Mouse (Mus musculus): ENCODE results near the gene Ift172. TPM values are rescaled to one million over a fixed set of nuclear protein-coding genes. Genes with fewer than 3 reads are reported as not detected.
"Not testable (repeated sequence)": the region's sequence is repeated elsewhere in the genome, so short reads cannot be mapped to it uniquely, and the experiment has no call there.

The Ift172 gene
- polyA plus RNA-seq, 1 experiment from 2014 or later: 36.6 TPM

DNA sequence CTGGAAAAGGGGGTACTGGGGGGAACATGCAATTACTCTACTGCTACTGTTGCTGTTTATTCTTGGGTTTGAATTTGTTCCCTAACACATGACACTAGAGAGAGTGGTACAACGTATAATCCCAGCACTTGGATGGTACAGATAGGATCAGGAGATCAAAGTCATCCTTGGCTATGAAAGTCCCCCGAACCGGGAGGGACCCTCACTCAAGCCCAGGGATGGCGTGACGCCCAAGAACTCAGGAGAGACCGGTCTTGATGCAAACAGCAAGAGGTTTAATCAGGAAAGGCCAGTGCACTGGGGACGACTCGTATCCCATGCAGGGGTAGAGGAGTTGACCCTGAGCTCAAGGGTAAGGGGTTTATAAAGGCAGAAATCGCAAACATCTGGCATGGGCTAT is 68.2 kb downstream of the Ift172 start:
- ATAC-seq (replicated peaks): no peak
- Histone ChIP-seq H3K27me3 (replicated peaks) (no peaks in the 10 kb centered on the region), H3K4me1 (peaks cover 22% of the 10 kb centered on the region), H3K9ac (no peak overlapping the region), H3K36me3 (replicated peaks) (no peaks in the 10 kb centered on the region), H3K4me3 (no peak overlapping the region), H3K4me2 (no peak overlapping the region), H3K27ac (no peak overlapping the region), H3K9me3 (no peaks in the 10 kb centered on the region)
- 95% methylated on average over 9 of the region's 9 CpGs for WGBS

- ATAC-seq (replicated peaks): peak; percentile 43
- H3K4me3 ChIP-seq: peak overlapping the region; percentile 92
- H3K27ac ChIP-seq: peak overlapping the region; percentile 96
- no peaks in the 10 kb centered on the region for H3K9me3 ChIP-seq
- peaks cover 25% of the 10 kb centered on the region for H3K4me1 ChIP-seq
- peak overlapping the region; percentile 87 for H3K9ac ChIP-seq
- WGBS: 10% methylated on average over 11 of the region's 11 CpGs
- no peaks in the 10 kb centered on the region for H3K27me3 ChIP-seq (replicated peaks)
- H3K36me3 ChIP-seq (replicated peaks): no peaks in the 10 kb centered on the region
- peak overlapping the region; percentile 64 for H3K4me2 ChIP-seq
These were observed 69.5 kb downstream of the Ift172 start for GRCm38 (mm10) chr5:31221304-31221945.

GRCm38 (mm10) chr5:31220448-31221303 is 70.2 kb downstream of the Ift172 start, which contains the start of gene Ppm1g:
TSS of gene Ppm1g (minus strand) at chr5:31220687.
- peak within 1 kb of the TSS; percentile 92 for H3K4me3 ChIP-seq
- H3K27ac ChIP-seq: peak within 1 kb of the TSS; percentile 96
- H3K27me3 ChIP-seq (replicated peaks): no peaks in the 10 kb centered on the region
- peak within 1 kb of the TSS; percentile 87 for H3K9ac ChIP-seq
- peak; percentile 93 for ATAC-seq (replicated peaks)
- H3K36me3 ChIP-seq (replicated peaks): no peaks in the 10 kb centered on the region
- H3K4me1 ChIP-seq: peaks cover 25% of the 10 kb centered on the region
- no peaks in the 10 kb centered on the region for H3K9me3 ChIP-seq
- under 1% methylated on average over 69 of the region's 70 CpGs for WGBS
- peak within 1 kb of the TSS; percentile 64 for H3K4me2 ChIP-seq

DNA sequence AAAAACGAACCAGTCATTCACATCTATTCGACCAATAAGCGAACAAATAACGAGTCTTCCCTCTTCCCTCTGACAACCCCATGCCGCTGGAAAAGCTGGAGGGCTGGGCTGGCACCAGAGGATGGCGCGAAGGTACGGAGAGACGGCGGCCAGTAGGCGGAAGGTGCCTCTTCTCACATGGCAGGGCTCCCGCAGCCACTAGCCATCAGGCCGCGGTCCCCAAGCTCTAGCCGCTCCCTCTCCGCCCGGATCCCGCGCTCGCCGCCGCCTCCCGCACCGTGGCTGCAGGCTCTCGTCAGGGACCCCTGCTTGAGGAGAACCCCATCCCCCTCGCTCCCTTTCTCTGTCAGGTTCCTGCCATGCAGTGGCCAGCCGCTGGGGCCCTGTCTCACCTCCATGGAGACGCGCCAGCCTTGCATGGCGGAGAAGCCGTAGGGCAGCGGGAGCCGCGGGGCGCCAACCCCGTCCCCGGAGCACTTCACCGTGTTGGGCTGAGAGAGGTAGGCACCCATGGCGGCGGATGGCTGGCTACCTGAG is 70.9 kb downstream of the Ift172 start:
- peak; percentile 77 for ATAC-seq (replicated peaks)
- Histone ChIP-seq H3K27ac (peak overlapping the region; percentile 96), H3K36me3 (replicated peaks) (no peaks in the 10 kb centered on the region), H3K27me3 (replicated peaks) (no peaks in the 10 kb centered on the region), H3K9me3 (no peaks in the 10 kb centered on the region), H3K4me1 (peaks cover 25% of the 10 kb centered on the region), H3K4me3 (peak overlapping the region; percentile 92), H3K9ac (peak overlapping the region; percentile 87), H3K4me2 (peak overlapping the region; percentile 64)
- under 1% methylated on average over 40 of the region's 40 CpGs for WGBS

DNA sequence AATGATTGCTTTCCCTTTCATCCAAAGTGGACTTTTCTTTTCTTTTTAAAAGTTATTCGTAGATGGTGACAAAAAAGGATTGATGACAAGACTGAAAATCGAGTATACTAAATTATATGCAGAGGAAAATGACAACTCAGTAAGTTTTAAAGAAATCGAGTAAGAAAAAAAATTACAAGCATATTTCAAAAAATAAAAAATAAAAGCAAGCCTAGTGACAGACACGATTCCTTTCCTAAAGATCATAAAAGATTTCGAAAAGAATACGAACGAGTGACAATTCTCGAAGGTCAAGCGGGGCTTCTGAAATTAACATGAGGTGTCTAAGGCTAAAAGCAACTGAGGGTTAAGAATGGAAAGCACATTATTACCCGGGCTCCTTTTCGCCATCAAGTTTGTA is 71.4 kb downstream of the Ift172 start:
- WGBS: 2% methylated on average over 11 of the region's 11 CpGs
- Histone ChIP-seq H3K36me3 (replicated peaks) (no peaks in the 10 kb centered on the region), H3K4me1 (peaks cover 25% of the 10 kb centered on the region), H3K4me2 (peak overlapping the region; percentile 64), H3K27me3 (replicated peaks) (no peaks in the 10 kb centered on the region), H3K9ac (peak overlapping the region; percentile 87), H3K9me3 (no peaks in the 10 kb centered on the region), H3K27ac (peak overlapping the region; percentile 96), H3K4me3 (peak overlapping the region; percentile 92)
- no peak for ATAC-seq (replicated peaks)

DNA sequence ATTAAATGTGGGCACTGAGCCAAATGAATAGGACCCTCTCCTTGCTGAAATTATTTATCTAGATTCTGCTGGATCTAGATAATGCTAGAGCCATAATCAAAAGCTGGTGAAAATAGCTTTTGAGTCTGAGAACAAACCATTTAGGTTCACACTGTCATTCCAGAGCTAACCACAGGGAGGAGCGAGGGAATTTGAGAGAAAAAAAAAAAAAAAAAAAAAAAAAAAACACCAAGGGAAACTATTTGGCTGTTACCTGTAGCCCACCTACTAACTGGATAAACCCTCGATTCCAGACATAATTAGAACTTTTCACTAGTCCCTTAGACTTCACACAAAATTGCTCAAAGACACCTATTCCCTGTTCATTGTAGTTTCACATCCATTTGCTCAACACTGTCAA is 71.8 kb downstream of the Ift172 start:
- no peak for ATAC-seq (replicated peaks)
- H3K4me3 ChIP-seq: peak overlapping the region; percentile 92
- no peaks in the 10 kb centered on the region for H3K27me3 ChIP-seq (replicated peaks)
- H3K4me1 ChIP-seq: peaks cover 25% of the 10 kb centered on the region
- peak overlapping the region; percentile 15; the same call in 1 of the 2 replicates for H3K9ac ChIP-seq
- H3K27ac ChIP-seq: no peak overlapping the region
- 3% methylated on average over 2 of the region's 2 CpGs for WGBS
- H3K36me3 ChIP-seq (replicated peaks): no peaks in the 10 kb centered on the region
- H3K4me2 ChIP-seq: peak overlapping the region; percentile 64
- no peaks in the 10 kb centered on the region for H3K9me3 ChIP-seq

GRCm38 (mm10) chr5:31218294-31218693 is 72.6 kb downstream of the Ift172 start:
- Histone ChIP-seq H3K27me3 (replicated peaks) (no peaks in the 10 kb centered on the region), H3K36me3 (replicated peaks) (no peaks in the 10 kb centered on the region), H3K9ac (no peak overlapping the region), H3K4me2 (peak overlapping the region; percentile 64; the same call in 1 of the 2 replicates), H3K4me3 (no peak overlapping the region), H3K9me3 (no peaks in the 10 kb centered on the region), H3K27ac (no peak overlapping the region), H3K4me1 (peaks cover 25% of the 10 kb centered on the region)
- WGBS: 76% methylated on average over 7 of the region's 7 CpGs
- no peak for ATAC-seq (replicated peaks)

- not testable (repeated sequence) for H3K9ac ChIP-seq; H3K27me3 ChIP-seq (replicated peaks); H3K36me3 ChIP-seq (replicated peaks); H3K27ac ChIP-seq; H3K9me3 ChIP-seq; ATAC-seq (replicated peaks); H3K4me2 ChIP-seq; H3K4me3 ChIP-seq
- WGBS: 88% methylated on average over 6 of the region's 6 CpGs
- peaks cover 18% of the 10 kb centered on the region for H3K4me1 ChIP-seq
These were observed 74.4 kb downstream of the Ift172 start for GRCm38 (mm10) chr5:31216554-31216953.

DNA sequence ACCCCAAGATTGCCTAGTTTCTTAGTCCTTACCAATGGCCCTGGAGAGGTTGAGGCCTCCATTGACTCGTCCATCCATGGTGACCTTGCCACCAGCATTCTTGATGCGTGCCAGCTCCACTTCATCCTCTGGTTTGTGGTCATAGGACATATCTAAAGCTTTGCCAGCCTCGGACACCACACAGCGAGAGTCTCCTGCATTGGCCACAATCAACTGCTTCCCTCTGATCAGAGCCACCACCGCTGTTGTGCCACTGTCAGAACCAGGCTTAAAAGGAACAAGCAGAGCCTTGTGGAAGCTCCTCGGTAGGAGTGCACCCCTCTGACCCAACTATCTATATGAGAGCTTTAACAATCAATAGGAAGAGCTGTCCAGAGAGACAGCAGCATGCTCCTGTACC is 86.5 kb downstream of the Ift172 start:
- H3K9me3 ChIP-seq: peaks cover 4% of the 10 kb centered on the region
- peaks cover 50% of the 10 kb centered on the region for H3K36me3 ChIP-seq (replicated peaks)
- no peak for ATAC-seq (replicated peaks)
- no peak overlapping the region for H3K4me2 ChIP-seq
- WGBS: 95% methylated on average over 6 of the region's 6 CpGs
- H3K9ac ChIP-seq: no peak overlapping the region
- peaks cover 27% of the 10 kb centered on the region for H3K4me1 ChIP-seq
- H3K27me3 ChIP-seq (replicated peaks): no peaks in the 10 kb centered on the region
- no peak overlapping the region for H3K27ac ChIP-seq
- H3K4me3 ChIP-seq: no peak overlapping the region

- Histone ChIP-seq H3K27me3 (replicated peaks) (no peaks in the 10 kb centered on the region), H3K4me3 (no peak overlapping the region), H3K4me1 (peaks cover 27% of the 10 kb centered on the region), H3K4me2 (no peak overlapping the region), H3K9me3 (peaks cover 4% of the 10 kb centered on the region), H3K9ac (no peak overlapping the region), H3K27ac (no peak overlapping the region), H3K36me3 (replicated peaks) (peaks cover 56% of the 10 kb centered on the region)
- no peak for ATAC-seq (replicated peaks)
- 92% methylated on average over 2 of the region's 2 CpGs for WGBS
These were observed 87.0 kb downstream of the Ift172 start for GRCm38 (mm10) chr5:31203866-31204265.
